Mouse (Mus musculus) ZHBTc4 (cell line): ENCODE data around the gene Ap3d1.

Experiments used
- DNase-seq: peaks from one replicate; pipeline ENCODE4 v3.0.0-alpha.2; 2011; ENCODE audit warnings: low read depth, low spot score

Ap3d1 gene

GRCm38 (mm10) chr10:80757717-80758116 is 15.7 kb upstream of the Ap3d1 start:
- peak; percentile 74 for DNase-seq

- no peak for DNase-seq
These were observed 14.9 kb upstream of the Ap3d1 start for GRCm38 (mm10) chr10:80756967-80757366.

GRCm38 (mm10) chr10:80756509-80756908 is 14.4 kb upstream of the Ap3d1 start:
- DNase-seq: no peak

DNA sequence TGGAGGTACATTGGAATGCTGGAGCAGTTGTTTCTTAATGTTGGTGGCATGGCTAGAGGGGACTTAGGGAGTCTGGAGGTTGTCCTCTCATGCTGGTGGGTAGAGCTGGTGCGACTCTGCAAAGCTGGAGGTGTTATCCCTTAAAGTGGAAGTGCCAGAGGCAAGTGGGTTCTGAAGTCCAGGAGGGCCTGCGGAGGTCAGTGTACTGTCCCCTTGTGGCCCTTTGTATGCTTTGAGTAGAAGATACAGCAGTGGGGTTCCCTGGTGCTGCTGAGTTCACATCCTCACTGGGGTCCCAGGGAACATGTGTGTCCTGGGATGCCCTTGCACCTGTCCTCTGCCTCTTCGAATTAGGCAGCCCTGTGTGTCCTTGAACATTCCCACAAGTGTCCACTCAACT is 14.0 kb upstream of the Ap3d1 start:
- no peak for DNase-seq

DNA sequence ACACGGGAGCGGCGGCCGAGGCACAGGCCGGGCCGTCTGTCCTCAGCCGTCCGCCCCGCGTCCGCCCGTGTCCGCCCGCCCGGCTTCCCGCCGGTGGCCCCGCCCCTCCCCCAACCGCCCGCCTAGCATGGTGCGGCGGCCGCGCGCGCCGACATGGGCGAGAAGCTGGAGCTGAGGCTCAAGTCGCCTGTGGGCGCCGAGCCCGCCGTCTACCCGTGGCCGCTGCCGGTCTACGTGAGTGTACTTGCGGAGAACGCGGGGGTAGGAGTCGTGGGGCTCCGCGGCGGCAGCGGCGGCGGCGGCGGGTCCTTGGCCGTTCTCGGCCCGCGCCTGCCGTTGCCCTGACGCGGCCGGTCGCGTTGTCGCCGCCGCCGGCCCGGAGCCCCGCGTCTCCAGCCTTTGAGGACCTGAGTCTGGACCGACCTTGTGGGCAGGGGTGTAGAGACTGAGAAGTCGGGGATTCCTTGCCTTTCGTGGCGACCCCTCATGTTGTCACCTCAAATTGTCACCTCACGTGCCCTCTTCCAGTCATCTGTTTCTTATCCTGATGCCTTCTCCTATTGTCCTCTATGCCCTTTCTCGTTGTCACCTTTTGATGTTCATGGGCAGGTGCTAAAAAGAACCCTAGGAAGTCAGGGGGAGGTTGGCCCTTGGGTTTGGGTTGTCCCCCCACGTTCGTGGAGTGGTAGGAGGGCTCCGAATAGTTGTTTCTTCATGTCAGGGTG is 13.4 kb upstream of the Ap3d1 start:
- no peak for DNase-seq

GRCm38 (mm10) chr10:80754594-80755290 is 12.7 kb upstream of the Ap3d1 start, which contains the start of gene Dot1l:
Gene Dot1l, plus strand, starts transcription at chr10:80755206.
- peak; percentile 99 for DNase-seq

GRCm38 (mm10) chr10:80752079-80752625 is 10.1 kb upstream of the Ap3d1 start:
- peak; percentile 93 for DNase-seq

GRCm38 (mm10) chr10:80751188-80751832 is 9.2 kb upstream of the Ap3d1 start:
- DNase-seq: peak; percentile 72

DNA sequence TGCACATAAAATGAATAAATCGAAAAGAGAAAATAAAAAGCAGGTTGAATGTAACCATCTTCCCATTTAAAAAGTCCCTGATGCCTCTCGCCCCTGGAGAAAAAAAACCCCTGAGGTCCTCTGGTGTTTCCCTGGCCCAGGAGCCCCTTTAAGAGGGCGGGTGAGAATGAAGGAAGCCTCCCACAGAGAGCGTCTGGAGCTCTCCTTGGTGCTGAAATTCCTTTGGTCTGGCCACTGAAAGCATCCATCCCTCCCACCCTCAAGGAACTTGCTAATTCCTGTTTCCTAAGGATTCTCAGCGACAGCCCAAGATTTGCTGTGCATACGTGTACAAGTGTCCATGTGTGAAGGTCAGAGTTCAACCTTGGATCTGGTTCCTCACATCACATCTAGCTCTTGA is 6.5 kb upstream of the Ap3d1 start:
- peak; percentile 80 for DNase-seq

DNA sequence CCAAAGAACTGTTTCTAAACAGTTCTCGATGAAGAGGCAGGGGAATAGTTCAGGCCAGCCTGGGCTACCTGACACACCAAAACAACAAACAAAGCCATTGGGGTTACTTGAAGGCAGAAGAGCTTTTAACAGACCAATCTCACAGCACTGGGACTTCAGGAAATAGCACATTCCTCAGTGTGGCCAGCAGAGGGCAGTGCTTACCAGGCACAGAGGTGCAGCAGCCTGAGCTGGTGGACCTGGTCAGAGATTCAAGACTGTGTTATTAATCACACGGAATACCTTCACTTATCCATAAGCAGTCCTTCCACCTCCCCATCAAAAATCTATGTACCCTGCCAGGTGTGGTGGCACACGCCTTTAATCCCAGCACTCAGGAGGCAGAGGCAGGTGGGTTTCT is 5.3 kb upstream of the Ap3d1 start:
- peak; percentile 84 for DNase-seq

DNA sequence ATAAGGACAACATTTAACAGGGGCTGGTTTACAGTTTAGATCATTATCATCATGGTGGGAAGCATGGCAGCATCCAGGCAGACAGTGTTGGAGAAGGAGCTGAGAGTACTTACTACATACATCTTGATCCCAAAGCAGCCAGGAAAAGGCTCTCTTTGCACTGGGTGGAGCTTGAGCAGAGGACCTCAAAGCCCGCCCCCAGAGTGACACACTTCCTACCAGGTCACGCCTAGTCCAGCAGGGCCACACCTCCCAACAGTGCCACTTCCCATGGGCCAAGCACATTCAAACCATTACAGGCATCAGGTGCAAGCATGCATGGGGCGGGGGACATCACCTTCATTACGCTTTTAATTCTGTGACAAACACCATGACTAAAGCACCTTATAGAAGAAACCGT is 2.2 kb upstream of the Ap3d1 start:
- peak; percentile 90 for DNase-seq

DNA sequence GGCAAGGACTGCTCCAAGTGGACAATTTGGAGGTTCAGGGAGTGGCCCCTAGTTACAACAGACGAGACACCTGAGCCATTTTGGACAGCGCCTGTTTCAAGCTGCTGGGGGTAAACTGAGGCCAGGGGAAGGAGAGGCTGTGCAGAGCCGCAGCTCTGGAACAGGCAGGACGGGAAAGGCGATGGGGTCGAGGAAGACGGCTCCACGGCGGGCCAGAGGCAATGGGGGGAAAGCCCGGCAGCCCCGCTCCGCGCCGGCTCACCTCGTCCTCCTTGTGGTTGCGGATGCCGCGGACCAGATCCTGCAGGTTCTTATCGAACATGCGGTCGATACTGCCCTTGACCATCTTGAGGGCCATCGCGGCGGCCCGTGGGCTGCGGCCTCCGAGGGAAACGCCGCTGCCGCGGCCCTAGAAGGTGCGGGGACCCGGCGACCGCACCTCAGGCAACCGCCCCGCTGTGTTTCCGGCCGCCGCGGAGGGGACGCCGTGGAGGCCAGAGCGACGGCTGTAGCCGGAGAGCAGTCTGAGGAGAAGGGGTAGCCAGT is 357 bp downstream of the Ap3d1 start:
- no peak for DNase-seq

DNA sequence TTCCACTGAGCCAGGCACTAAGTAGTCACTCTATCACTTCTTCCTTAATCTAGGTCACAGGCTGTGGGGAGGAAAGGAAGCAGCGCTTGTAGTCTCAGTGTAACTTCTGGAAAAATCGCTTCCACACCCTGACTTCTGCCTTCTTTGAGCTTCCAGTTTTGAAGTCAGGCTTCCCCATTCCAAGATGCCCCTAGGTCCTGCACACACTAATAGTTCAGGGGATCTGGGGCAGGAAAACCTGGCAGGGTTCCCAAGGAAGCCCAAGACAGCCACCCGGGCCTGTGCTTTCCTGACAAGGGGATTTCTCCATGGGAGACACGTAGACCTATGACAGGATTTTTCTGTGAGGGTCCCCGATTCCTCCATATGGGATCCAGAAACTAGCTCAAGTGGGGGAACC is 918 bp downstream of the Ap3d1 start:
- DNase-seq: no peak

- peak; percentile 35 for DNase-seq
These were observed 3.4 kb downstream of the Ap3d1 start for GRCm38 (mm10) chr10:80738657-80739056.

DNA sequence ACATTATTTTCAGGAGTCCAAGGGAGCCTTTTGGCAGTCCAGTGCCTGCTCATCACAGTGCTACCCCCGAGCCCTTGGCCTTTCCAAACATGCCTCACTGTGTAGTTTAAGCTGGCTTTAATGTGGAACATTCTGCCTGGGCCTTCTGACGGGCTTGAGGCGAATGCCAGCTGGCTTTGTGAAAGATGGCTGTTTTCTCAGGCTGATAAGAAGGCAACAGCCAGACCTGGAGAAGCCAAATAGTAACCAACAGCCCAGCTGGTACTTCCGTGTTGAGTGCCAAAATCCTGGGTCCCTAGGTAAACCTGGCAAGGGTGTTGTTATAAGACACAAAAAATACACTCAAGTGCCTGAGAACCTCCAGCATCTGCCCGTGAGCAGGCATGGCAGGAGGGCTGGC is 5.3 kb downstream of the Ap3d1 start:
- no peak for DNase-seq

DNA sequence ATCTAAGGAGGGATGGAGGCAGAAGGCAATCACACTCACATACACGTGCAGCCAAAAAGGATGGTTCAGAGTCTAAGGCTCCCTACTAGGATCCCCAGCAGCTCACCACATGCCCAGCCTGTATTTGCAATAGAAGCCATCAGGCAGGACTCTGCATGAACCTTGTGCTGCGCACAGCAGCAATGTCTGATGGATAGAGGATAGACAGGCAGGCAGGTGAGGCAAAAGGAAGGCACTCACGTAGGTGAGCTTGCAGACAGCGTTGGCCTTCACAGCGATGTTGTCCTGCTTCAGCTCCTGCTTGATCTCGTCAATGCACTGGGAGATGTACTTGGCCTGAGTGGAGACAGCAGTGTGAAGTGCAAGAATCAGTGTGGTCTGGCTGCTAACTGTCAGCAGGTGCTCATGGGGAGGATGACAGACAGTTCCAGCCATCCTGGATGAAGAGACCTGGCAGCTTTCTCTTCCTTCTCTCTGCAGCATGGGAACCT is 9.4 kb downstream of the Ap3d1 start:
- no peak for DNase-seq

- DNase-seq: no peak
These were observed 14.5 kb downstream of the Ap3d1 start for GRCm38 (mm10) chr10:80727369-80728127.

DNA sequence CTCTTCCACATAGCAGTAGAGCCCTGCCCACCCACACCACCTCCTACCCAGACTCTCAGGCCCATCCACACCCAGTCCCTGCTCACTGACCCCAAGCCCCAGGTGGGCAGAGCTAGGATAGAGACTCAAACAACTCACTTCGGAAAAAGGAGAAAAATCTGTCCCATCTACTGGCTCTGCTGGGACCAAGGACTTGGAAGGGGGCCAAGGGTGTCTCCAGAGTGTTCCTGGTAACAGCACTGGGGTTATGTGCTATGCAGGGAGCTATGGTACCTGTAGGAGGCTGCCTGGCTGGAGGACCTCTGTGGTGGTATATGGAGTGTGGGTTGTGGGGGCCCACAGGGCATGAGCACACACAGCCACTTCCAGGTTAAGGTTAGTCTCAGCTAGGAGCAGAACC is 24.8 kb downstream of the Ap3d1 start:
- no peak for DNase-seq

DNA sequence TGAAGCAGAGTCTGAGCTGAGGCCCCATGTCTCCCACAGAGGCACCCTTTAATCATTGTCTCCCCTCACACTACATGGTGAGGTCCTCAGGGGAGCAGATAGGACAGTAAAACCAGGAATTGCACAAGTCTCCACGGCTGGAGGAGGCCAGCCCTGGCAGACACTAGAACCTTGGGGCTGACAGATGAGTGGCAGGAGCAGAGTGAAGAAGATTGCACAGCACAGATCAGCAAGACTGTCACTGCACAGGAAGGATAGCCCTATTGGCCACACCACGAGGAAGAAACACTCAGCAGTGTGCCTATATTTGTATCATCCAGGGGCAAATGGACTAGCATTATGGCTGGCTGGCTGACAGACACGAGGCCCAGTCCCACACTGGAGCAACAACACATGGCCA is 31.2 kb downstream of the Ap3d1 start:
- no peak for DNase-seq

GRCm38 (mm10) chr10:80705479-80705878 is 36.6 kb downstream of the Ap3d1 start:
- no peak for DNase-seq

DNA sequence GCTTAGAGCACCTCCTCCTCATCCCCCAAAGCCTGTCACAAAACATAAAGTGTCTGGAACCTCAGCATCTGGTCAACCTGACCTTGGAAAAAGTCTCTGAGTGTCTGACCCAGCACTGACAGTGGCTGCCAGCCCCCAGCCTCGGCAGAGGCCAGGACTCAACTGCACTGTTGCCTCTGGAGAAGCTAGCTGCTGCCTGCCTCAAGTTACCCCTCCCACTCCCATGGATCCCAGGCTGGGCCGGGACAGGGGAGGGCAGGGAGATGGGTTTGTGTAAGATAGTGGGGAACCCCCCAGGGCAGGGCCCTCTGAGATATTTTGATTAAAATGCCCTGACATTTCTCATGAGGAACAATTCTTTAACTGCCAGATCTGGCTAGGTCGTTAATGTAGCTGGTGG is 37.0 kb downstream of the Ap3d1 start:
- no peak for DNase-seq
